Mouse (Mus musculus): Measurements from ENCODE around the gene Dlg2.

DNA sequence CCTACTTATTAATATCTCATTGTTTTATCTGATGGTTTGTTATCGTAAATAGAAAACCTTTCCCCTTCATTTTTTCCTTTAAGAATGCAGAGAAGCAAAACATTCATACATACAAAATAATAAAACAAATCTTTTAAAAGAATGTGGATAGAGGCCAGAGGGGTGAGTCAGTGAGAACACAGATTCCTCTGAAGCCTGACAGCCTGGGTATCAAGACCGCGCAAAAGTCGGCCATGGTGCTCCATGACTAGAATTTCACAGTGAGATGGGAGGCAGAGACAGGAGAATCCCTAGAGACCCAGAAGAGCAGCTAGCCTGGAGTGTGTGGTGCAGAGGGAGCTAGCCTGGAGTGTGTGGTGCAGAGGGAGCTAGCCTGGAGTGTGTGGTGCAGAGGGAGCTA lies 2010.4 kb downstream of the Dlg2 start:
- no peak for TF ChIP-seq CTCF (IDR thresholded peaks at IDR 0.05; ENCODE audit: insufficient read depth, low read length)
- no peak for TF ChIP-seq POLR2A (IDR thresholded peaks at IDR 0.05; ENCODE audit: borderline replicate concordance, extremely low read depth, low read depth, low read length)
